Mouse (Mus musculus): ENCODE results near the gene Spdef.
A peak's percentile ranks its signal among the peaks of the same experiment; 100 is the strongest.

Spdef gene

DNA sequence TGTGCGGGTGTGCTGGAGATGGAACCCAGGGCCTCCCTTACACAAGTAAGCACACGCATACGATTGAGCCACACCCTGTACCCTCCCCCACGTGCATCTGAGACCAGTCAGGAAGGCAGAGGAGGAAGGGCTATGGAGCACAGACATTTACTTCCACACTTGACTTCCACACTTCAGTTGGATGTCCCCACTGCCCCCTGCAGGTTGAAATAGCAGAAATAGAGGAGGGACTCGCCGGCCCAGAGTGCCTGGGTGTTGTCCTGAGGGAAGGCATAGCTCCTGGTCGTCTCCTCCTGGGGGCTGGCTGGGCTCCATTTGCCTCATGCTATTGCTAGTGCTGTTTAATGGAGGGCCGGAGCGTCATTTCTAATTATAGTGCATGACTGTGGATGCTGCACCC lies 53.3 kb downstream of the Spdef start:
- DNase-seq: peak; percentile 20 to 28

DNA sequence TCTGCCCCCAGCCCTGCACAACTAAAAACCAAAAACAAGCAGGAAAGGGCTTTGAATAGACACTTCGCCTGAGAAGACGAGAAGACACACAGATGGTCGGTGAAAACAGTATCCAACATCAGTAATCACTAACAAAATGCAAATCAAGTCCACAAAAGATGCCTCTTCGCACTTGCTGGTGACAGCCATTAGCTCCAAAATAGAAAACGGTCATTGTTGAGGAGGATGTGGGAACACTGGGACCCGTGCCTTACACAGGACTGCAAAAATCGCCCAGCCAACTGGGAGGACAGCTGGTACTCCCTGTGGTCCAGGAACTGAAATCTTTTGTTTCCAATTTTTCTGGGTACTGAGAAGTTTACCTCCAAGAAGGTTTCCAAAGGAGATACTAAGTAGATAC lies 54.8 kb downstream of the Spdef start:
- no peak for DNase-seq

DNA sequence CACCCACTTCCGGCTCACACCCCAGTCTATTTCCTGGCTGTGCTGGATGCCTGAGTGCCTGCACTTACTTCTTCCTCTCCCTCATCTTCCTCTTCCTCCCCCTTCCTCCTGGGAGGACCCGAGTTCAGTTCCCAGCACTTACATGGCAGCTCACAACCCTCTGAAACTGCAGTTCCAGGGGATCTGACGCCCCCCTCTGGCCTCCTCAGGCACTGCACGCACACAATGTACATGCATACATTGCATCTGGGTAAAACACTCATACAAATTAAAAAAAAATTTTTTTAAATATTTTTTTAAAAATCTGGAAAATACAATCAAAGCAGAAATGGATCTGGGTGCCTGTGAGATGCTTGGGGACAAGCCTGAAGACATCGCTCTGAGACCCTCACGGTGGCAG lies 57.0 kb downstream of the Spdef start:
- no peak for DNase-seq
